Mouse (Mus musculus): ENCODE measurements around the gene Hoxa11.
A peak's percentile ranks its signal among the peaks of the same experiment; 100 is the strongest.

Hoxa11 gene

DNA sequence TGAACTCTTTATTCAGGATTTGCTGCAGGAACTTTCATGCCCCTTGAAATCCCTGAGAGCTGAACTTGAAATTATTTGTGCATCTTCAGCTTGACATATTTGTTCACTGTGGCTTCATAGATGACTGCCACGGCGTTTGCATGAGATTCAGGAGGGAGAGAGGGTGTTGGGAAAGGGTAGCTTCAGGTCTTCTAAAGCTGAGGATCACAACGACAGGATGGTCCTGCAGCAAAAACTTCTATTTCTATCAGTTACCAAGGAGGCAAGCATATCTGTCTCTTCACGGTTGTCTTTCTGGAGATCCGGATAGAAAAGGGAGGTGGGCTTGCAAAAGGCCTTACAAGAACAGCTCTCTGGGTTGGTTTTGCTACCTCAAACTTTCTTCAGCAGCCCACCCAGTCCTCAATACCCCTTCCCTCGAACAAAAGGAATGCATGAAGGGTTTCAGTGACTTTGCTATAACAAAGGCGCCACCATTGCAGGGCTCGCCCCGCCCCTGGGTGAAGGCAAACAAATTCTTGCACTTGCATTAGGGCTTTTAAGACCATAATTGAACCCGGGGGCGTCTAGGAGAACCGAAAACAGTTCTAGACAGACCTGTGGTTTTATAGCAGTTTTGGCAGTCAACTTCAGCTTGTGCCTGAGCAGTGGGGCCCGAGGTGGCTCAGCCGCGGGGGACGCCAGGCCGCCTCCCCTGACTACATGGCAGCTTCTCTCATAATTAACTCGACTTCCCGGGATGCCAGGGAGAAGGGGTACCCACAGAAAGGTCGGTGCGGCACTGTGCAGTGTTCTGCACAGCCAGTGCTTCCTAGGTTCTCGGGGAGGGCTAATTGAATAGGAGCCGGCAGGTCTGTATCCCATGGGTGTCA lies 2.4 kb upstream of the Hoxa11 start:
- DNase-seq (ENCODE audit: low spot score): no peak

DNA sequence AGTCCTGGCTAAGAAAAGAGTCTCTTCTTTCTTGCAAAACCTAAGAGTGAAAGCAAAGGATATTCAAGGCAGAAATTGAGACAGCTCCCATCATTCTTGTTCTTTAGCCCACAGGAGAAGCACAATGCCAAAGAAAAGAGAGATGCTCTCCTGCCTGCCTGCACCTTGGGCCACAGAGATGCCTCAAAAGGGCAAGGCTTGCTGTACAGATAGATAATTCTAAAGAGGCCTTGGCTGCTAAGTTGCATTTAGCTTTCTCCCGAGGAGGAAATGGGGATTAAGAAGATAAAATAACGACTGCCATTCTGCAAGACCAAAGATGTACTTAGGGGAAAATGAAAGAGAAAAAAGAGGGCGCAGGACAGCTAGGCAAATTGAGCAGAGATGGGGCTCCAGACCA lies 1.3 kb upstream of the Hoxa11 start:
- DNase-seq (ENCODE audit: low spot score): no peak

DNA sequence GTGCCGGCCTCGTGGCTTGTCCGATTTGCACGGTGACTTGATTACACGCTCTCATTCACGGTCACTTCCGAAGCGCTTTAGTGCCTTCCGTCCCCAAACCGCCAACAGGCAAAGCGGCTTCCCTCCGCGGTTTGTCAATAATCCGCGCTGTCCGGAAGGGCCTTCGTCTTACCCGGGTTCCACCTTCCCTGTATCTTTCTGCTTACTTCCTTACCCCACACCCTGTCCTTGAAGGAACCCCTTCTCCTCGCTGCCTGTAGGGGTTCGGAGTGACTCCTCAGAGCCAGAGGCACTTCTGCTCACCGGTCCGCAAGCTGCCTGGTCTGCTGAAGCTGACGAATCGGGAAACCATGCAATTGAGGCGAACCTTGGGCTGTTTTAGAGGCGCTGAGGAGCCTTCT lies 793 bp upstream of the Hoxa11 start:
- DNase-seq (ENCODE audit: low spot score): peak; percentile 66

DNA sequence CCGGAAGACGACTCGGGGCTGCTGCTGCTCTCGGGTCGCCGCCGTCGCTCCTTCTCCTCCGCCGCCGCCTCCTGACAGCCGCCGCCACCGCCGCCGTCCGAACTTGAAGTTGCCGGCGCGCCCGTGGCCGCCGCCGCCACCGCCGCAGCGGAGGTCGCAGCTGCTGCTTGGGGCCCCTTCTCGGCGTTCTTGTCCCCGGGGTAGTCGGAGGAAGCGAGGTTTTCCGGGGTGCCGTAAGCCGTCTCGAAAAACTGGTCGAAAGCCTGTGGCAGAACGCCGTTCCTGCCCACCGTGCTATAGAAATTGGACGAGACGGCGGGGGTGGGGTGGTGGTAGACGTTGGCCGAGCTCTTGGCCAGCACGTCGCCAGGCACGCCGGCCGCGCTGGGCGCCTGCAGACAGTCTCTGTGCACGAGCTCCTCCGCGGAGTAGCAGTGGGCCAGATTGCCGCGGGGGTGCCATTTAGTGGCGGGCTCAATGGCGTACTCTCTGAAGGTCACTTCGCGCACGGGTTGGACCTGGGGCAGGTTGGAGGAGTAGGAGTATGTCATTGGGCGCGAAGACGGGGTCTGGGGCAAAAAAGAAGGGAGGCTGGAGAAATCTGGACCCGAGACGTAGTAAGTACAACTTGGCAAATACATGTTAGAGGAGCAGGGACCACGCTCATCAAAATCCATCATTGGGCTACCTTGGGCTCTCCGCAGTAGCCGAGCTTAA lies 412 bp downstream of the Hoxa11 start:
- no peak for DNase-seq (ENCODE audit: low spot score)

DNA sequence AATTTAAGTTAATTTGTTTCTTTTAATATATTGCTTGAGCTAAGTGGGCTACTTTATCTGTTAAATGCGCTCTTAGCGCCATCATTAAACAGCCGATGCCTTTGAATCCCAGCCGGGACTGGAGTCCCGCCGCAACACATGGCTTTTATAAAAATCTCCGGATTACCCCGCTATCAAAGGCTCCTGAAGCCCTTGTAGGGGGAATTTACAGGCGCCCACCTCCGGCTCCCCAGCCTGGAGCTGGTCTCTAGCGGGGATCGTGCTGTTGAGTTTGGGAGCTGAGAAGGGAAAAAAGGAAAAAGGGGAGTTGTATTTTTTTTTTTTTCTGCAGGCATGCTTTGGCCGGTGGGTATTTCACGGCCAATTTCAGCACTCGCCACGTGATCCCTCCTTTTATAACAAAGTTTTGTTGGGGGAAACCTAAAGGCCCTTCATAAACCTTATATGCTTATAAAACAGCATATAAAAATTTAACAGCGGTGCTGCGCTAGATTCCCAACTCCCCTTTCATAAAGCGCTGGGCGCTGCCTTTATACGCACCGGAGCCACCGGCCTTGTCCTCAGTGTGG lies 1.1 kb downstream of the Hoxa11 start:
- no peak for DNase-seq (ENCODE audit: low spot score)

DNA sequence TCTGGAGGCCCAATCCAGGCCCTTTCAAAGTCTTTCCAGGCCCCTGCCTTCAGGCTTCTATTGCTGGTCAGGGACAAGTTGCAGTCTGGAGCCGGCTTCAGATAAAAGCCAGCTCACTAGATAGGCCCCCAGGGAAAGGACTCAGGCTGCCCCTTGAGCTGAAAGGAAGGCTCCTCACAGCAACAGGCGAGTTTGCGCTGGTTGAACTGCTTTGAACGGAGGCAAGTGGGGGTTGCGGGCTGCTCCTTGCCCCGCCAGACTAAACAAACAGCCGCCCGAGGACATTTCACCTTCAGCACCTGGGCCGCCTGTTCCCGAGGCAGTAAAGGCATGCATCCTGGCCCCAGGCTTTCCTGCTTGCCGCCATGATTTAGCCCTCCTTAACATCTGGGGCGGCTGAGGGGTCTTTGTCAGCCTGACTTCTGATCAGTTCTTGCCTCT lies 1.9 kb downstream of the Hoxa11 start:
- DNase-seq (ENCODE audit: low spot score): no peak

DNA sequence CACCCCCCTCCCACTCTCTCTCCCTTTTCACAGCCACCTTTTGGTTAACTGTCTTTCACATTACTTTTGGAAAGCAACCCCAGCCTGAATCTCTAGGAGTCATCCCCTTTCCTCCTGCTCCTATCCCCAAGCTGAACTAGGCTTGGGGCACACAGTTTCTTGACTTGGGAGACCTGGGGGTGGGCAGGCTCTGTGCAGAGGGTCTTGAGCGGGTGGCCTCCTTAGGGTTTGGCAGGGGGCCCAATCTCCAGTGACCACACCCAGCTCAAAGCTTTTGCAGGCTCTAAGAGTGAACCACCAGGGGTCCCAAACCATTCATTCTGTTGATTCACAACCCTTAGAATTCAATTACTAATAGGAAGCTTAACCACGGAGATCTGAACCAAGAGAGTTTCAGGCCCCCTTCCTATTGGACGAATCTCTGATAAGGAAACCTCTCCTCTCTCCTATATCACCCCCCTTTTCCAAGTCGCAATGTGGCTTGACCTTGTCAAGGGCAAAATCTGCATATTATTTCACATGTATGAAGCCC lies 2.7 kb downstream of the Hoxa11 start:
- no peak for DNase-seq (ENCODE audit: low spot score)

DNA sequence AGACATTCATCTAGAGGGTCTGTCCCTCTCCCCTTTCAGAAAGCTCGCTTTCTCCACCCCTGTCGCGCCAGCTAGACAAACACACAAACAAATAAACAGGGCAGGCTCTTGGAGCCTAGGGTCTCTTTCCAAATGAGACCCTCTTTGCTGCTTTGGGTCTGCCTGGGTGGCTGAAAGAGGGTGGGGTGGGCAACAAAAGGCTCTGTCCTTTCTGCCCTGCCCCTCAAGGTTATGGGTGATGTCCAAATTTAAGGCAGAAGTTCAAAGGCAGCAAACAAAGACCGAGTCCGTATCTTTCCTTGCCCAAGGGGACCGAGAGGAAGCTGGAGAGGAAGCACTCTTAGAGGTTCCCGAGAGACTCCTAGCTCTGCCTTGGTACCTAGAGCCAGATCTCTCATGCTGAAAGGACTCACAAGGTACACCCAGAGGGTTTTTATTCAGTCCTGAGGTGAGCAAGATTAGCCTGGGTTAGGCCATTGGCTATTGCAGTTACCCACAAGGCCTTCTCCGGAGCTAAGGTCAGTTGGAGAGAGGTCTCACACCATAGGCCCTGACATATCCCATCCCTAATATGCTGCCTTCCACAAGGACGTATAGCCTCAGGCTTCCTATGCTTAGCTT lies 4.5 kb downstream of the Hoxa11 start:
- no peak for DNase-seq (ENCODE audit: low spot score)

DNA sequence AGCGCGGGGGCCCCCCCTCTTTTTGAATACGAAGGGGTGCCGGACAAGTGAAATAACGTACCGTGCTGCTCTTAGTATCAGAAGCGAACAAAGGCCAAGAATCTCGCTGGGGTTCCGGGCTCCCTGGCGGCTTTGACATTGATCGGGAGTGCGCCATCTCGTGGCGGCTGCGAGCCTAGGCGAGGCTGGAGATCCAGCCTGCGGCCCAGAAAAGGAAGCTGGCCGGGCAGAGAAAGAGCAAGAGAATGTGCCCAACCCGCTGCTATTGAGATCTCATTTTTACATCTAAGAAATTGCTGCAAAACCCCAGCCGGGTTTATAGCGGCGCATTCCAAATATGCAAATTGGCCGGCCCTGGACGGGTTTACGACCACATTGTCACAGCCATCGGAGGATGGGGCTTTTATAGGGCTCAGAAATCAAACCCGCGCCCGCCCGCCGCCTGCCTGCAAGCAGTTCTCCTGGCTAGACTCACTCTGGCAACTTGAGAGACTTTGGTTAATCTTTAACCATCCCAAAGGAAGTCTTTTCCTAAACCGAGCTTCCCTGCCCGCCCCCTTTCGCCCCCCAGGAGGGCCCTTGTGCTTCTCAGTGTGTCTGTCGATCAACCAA lies 5.1 kb downstream of the Hoxa11 start, which contains the start of gene Hoxa10:
Hoxa10 (minus strand) TSS at position 466 of the 612 bp plus-strand sequence.
- DNase-seq (ENCODE audit: low spot score): peak; percentile 96

DNA sequence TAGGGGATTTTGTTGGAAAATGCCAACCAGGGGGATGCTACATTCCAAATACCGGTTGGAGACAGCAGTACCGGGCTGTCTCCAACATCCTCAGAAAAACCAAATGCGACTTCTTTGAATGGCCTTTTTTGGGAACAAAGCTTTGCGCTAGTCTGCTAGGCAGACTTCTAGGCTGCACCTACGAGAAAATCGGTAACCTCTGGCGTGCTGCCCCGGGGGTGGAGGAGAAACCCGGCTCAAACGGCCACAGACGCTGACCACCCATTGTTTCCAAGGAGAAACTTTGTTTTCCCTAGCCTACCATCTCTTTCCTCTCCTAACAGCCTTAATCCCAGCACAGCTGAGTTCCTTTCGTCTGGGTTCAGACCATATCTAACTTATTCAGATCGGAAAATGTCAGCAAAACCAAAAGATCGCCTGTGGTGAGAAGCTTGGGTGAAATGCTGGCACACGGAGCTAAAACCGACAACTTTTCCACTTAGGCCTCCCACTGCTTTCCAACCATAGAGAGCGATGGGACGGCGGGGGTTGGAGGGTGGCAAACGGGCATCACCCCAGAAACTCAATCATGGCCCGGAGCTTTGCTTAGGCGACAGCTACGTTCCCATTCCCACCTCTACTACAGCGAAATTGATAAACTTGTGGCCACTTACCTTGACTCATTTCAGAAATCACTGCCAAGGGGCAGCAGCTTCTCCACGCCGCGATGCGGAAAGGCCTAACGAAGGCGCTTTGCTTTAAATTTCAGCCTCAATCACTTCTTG lies 5.8 kb downstream of the Hoxa11 start:
- peak; percentile 30 for DNase-seq (ENCODE audit: low spot score)

DNA sequence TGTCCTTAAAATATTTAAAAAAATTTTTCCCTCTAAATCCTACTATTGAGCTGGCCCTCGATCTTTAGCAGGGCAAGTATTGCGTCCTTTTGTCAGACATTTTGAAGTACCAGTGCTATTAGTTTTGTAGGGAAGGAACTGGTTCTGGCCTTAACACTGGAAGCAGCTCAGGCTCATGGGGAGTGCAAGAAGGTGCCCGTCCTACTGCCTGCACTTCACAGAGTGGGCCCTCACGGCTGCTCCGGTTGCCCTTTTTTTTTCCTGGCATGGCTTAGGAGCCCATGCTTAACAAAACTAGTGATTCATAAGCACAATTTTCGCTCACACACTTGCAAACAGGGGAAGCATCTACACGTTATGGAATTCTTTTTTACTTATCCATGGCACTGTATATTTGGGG lies 6.6 kb downstream of the Hoxa11 start:
- no peak for DNase-seq (ENCODE audit: low spot score)

DNA sequence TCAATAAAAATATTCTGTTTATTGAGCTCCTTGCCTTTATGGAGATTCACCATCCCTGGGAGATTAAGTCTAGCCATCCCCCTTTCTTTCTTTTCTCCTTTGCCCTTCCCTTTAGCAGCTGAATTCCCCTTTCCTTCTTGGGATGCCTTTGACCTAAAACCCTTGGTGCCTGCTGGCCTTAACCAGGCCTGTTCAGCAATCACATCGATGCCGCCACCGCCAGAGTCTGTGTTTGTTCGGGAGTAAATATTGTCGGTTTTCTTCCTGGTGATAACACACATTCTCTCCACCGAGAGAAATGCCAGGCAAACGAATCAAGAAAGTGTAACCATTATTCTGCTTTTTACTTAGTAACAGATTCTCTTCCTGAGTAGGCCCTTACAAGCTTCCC lies 7.5 kb downstream of the Hoxa11 start:
- no peak for DNase-seq (ENCODE audit: low spot score)

DNA sequence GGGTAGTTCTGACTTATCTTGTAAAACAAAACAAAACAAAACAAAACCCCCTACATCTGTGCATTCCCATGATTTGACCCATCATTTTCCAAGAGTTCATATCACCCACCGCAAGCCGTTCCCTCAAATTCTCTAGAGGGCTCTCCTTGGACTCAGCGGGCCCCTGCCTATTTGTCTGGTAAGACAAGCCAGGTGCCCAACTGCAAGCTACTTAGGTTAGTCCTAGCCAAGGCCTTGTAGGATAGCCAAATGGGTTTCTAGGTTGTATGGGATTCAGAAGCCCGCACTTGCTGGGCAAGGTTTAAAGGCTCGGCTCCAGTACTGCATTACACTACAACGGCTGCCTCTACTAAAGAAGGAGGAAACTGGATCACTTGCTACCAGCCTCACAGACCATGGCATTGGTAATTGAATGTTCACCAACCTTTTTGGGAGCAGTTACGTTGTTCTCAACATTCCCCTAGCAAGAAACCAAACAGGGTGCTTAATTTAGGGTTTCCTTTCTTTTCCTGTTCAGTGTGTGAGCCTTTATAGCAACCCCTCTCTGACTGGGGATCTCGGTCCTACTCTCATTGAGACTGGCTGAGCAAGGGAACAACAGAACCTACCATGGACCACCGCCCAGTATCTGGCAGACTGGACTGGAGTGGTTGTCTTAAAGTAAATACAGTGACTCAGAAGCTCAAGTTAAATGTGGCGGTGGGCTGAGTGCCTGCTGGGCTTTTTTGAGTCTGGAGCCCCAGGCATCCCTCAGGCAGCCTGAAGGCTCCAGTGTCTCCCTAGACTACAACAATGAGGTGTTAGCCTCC lies 8.1 kb downstream of the Hoxa11 start:
- no peak for DNase-seq (ENCODE audit: low spot score)

DNA sequence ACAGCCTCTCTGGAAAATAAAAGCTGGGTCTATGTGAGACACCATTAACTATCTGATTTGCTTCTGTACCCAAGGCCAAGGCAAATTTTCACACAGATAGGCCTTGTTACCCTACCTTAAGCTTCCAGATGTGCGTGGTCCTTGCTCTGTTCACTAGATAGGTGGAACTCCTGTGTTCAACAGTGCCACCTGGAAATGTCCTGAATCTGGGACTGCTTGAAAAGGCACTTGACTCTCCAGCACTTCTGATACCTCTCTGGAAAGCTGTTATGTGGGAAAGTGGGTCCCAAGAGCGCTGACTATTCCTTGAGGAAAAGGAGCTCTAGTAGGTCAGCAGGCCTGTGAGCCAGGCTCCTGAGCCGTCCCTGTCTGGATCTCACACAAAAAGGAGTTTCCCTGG lies 8.8 kb downstream of the Hoxa11 start:
- no peak for DNase-seq (ENCODE audit: low spot score)

DNA sequence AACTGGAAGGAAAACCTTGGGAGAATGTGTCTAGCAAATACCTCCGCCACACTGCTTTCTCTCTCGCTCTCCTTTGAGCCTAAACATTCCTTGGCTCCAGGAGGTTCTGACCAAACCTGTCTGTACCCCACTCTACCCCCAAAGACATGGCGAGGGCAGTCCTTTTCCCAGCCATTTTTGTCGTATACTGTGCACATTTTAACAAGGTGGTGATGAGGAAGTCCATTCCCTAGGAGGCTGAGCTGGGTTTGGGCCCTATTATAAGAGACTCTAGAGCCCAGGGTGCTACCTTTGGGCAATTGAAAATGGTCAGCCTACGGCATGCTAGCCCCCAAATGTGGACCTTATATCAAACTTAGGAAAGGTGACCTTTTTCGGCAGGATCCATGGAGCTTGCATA lies 9.7 kb downstream of the Hoxa11 start:
- DNase-seq (ENCODE audit: low spot score): no peak

DNA sequence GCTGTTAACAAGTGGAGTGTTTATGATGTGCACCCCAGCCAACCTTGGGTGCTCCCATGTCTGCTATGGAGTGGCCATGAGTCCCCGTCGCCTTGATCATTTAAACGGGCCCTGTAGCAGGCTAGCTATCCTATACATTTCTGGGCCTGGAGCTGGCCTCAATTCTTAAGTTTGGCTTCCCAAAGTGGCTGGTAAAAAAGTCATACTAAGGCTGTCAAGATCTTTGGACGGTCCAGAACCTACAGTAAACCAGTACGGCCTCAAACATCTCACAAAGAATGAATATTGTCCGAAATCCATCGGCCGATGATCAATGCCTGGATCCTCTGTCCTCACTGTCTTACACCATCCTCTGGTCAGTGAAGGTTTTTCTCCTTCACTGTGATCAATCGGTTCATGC lies 10.3 kb downstream of the Hoxa11 start:
- no peak for DNase-seq (ENCODE audit: low spot score)

DNA sequence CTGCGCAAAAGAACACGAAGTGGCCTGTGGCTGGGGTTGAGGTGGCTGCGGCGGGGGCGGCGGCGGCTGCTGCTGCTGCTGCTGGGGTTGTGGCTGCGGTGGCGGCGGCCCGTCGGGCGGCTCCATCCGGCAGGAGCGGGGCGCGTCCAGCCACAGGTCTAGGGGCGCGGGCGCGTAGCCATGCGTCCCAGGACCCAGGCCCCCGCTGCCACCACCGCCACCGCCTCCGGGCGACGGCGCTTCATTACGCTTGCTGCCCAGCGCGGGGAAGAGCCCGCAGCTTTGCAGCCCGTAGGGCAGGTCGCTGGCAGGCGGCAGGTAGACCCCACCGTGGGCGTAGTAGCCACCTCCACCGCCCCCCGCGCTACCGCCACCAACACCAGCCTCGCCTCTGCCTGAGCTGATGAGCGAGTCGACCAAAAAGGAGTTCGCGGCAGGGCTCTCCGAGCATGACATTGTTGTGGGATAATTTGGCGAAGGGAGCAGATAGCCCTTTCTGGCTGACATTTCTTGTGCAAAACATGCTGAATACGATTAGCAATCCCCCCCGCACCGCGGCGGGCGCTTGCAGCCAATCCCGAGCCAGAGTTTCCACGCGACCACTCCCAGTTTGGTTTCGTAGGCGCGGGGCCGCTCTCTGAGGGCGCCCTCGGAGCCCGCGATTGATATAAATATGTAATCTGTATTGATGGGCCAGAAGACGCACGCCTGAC lies 11.0 kb downstream of the Hoxa11 start:
- no peak for DNase-seq (ENCODE audit: low spot score)

DNA sequence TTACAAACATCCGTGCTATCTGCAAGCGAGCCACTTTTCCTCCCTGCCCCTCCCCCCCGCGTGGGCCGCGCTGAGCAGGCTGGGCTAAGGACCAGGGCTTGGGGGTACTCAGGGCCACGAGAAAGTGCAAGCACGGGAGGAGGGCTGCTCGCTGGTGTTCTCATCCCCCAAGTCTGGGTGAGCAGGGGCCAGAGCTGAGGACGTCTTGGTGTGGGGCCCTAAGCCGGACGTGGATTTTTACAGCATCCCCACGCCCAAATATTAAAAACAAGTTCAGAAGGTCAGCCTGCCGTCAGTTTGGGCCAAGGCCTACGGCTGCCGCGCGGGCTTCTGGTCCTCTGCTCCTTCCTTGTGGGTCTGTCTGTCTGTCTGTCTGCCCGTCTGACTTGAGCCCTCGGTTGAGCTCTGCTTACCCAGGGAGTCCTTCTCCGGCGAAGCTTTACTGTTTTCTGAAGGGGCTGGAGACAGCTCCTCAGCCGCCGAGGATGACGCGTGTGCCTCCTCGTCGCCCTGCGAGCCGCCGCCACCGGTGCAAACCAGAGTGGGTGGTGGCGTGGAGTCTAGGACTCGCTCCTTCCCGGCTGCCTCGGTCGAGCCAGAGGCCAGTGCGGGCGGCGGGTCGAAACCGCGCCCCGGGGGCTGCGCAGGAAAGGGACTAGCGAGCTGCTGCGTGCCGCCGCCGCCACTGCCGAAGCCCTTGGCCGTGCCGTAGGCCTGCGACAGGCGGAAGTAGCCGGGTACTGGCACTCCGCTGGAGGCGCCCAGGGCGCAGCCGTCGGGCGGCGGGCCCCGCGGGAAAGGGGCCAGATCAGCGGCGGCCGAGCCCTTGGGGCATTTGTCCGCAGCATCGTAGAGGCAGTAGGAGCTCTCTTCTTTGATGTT lies 11.8 kb downstream of the Hoxa11 start:
- no peak for DNase-seq (ENCODE audit: low spot score)
